Mouse (Mus musculus) mature B cell (primary cell): ENCODE results near the gene Lrrc75a.

Experiments
- in situ Hi-C: fragments of 300-500 bp; cut with MboI; formaldehyde crosslinking; loops from 2 replicates; pipeline ENCODE4 v1.14.3; 2019

The Lrrc75a gene

GRCm38 (mm10) chr11:62645337-62645675 lies 3.0 kb downstream of the Lrrc75a start:
- in situ Hi-C loops, result no loop called here

GRCm38 (mm10) chr11:62644602-62645336 lies 3.6 kb downstream of the Lrrc75a start:
- in situ Hi-C loops, result no loop called here

GRCm38 (mm10) chr11:62643681-62644363 lies 4.5 kb downstream of the Lrrc75a start:
- in situ Hi-C loops, result no loop called here

- in situ Hi-C loops, result no loop called here
Observed at GRCm38 (mm10) chr11:62643011-62643631, 5.2 kb downstream of the Lrrc75a start.

- in situ Hi-C loops, result no loop called here
Observed at GRCm38 (mm10) chr11:62642023-62642844, 6.1 kb downstream of the Lrrc75a start.

- in situ Hi-C loops, result no loop called here
Observed at GRCm38 (mm10) chr11:62640378-62640777, 7.9 kb downstream of the Lrrc75a start.

GRCm38 (mm10) chr11:62638402-62638801 lies 9.9 kb downstream of the Lrrc75a start:
- in situ Hi-C loops, result no loop called here

GRCm38 (mm10) chr11:62637806-62638205 lies 10.5 kb downstream of the Lrrc75a start:
- in situ Hi-C loops, result no loop called here

- in situ Hi-C loops, result no loop called here
Observed at GRCm38 (mm10) chr11:62637401-62637800, 10.9 kb downstream of the Lrrc75a start.

GRCm38 (mm10) chr11:62636840-62637221 lies 11.5 kb downstream of the Lrrc75a start:
- in situ Hi-C loops, result no loop called here

- in situ Hi-C loops, result no loop called here
Observed at GRCm38 (mm10) chr11:62636105-62636839, 12.1 kb downstream of the Lrrc75a start.

- in situ Hi-C loops, result no loop called here
Observed at GRCm38 (mm10) chr11:62635406-62635805, 12.9 kb downstream of the Lrrc75a start.

- in situ Hi-C loops, result no loop called here
Observed at GRCm38 (mm10) chr11:62631138-62631537, 17.2 kb downstream of the Lrrc75a start.

GRCm38 (mm10) chr11:62630225-62630821 lies 18.0 kb downstream of the Lrrc75a start:
- in situ Hi-C loops, result no loop called here

- in situ Hi-C loops, result no loop called here
Observed at GRCm38 (mm10) chr11:62629352-62630224, 18.7 kb downstream of the Lrrc75a start.

- in situ Hi-C loops, result no loop called here
Observed at GRCm38 (mm10) chr11:62624341-62625291, 23.7 kb downstream of the Lrrc75a start.

- in situ Hi-C loops, result no loop called here
Observed at GRCm38 (mm10) chr11:62622850-62623249, 25.5 kb downstream of the Lrrc75a start.

- in situ Hi-C loops, result no loop called here
Observed at GRCm38 (mm10) chr11:62621586-62622283, 26.6 kb downstream of the Lrrc75a start.
